Mouse (Mus musculus) limb, embryonic 11.5 days (tissue): ENCODE results near the gene 2410004B18Rik. TPM values are rescaled to one million over a fixed set of nuclear protein-coding genes. Genes with fewer than 3 reads are reported as not detected.

Experiments
- ATAC-seq: fragments of 200-750 bp; cut with Nextera tagmentation; 2 replicates; pipeline ENCODE4 v1.8.0; 2017; ENCODE audit warnings: low read depth; ENCODE audit not compliant: insufficient number of reproducible peaks, low FRiP score, low TSS enrichment
- DNase-seq: peaks from one replicate; pipeline ENCODE4 v3.0.0-alpha.2; 2015; ENCODE audit warnings: low spot score
- H3K27ac ChIP-seq: fragments of 300-500 bp; sonication (generic); replicated peaks from 2 replicates; pipeline ENCODE4 v1.5.1; 2014; ENCODE audit warnings: low read depth, mild to moderate bottlenecking, low read length
- H3K27me3 ChIP-seq: fragments of 300-500 bp; sonication (generic); 2 replicates; pipeline ENCODE4 v1.6.1; 2014; ENCODE audit warnings: mild to moderate bottlenecking, low read length, mixed read lengths; ENCODE audit not compliant: control insufficient read depth, insufficient read depth
- H3K36me3 ChIP-seq: fragments of 300-500 bp; sonication (generic); 2 replicates; pipeline ENCODE4 v1.6.1; 2014; ENCODE audit warnings: mild to moderate bottlenecking, low read length, moderate library complexity, mixed read lengths; ENCODE audit not compliant: control insufficient read depth, insufficient read depth
- H3K4me1 ChIP-seq: fragments of 300-500 bp; sonication (generic); 2 replicates; pipeline ENCODE4 v1.6.1; 2014; ENCODE audit warnings: low read length, mixed read lengths; ENCODE audit not compliant: control insufficient read depth, insufficient read depth
- H3K4me2 ChIP-seq: fragments of 300-500 bp; sonication (generic); 2 replicates; pipeline ENCODE4 v1.6.1; 2014; ENCODE audit warnings: low read depth, mild to moderate bottlenecking, moderate library complexity; ENCODE audit not compliant: severe bottlenecking
- H3K4me3 ChIP-seq: fragments of 300-500 bp; sonication (generic); 2 replicates; pipeline ENCODE4 v1.5.1; 2014; ENCODE audit warnings: low read depth, low read length
- H3K9ac ChIP-seq: fragments of 300-500 bp; sonication (generic); 2 replicates; pipeline ENCODE4 v1.6.1; 2014; ENCODE audit warnings: mild to moderate bottlenecking, low read length
- H3K9me3 ChIP-seq: fragments of 300-500 bp; sonication (generic); 2 replicates; pipeline ENCODE4 v1.6.1; 2016; ENCODE audit warnings: low read length; ENCODE audit not compliant: control insufficient read depth
- WGBS: fragments of 180-500 bp; shearing (Covaris S2); extraction: QIAGEN DNeasy Blood & Tissue Kit; methylation state at CpG from one replicate; pipeline ENCODE4 v1.1.7; 2014; 5-methylcytosine and 5-hydroxymethylcytosine counted together
- polyA plus RNA-seq: library from polyadenylated mRNA; unstranded; fragments of >200 nt; fragmentation: Nextera tagmentation; extraction: Ambion mirVana; gene quantifications from 2 replicates; pipeline ENCODE4 v1.2.1, GENCODE M21; 2014

2410004B18Rik gene
- polyA plus RNA-seq, 1 experiment from 2014 or later: 61.3 TPM

- 35% methylated on average over 5 of the region's 5 CpGs for WGBS
- Histone ChIP-seq H3K4me1 (0 out of 2 replicates have a peak, but pooled peaks cover 2% of the 10 kb centered on the region), H3K27me3 (no peaks in the 10 kb centered on the region), H3K4me2 (0 out of 2 replicates have a peak overlapping the region, but pooled peaks have one; percentile 23), H3K4me3 (no peak overlapping the region), H3K9me3 (no peaks in the 10 kb centered on the region), H3K9ac (no peak overlapping the region), H3K27ac (no peak overlapping the region), H3K36me3 (no peaks in the 10 kb centered on the region)
- DNase-seq (no peak), ATAC-seq (no peak)
Measured at GRCm38 (mm10) chr3:145950815-145951130, 13.0 kb downstream of the 2410004B18Rik start.

- WGBS: 72% methylated on average over 17 of the region's 17 CpGs
Measured at GRCm38 (mm10) chr3:145951287-145952165, 13.7 kb downstream of the 2410004B18Rik start.

DNA sequence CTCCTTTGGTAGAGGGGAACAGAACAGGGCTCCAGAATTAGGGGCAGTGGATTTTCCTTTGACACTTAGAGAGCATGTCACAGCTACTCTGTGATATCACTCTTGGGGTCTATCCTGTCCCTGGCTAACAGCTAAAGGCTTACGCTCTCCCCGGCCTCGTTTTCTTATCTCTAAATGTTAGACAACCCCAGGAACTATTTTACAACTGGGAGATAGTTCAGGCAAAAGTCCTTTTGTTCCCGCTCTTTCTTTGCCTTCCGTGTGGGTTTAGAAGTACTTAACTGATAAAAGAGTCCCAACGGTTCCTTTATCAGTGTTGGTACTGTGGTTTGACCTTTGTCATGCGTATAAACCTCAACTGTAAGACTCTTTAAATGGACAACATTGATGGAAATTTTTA is 15.1 kb downstream of the 2410004B18Rik start:
- H3K27ac ChIP-seq: no peak overlapping the region
- no peak overlapping the region for H3K9ac ChIP-seq
- H3K36me3 ChIP-seq: no peaks in the 10 kb centered on the region
- 0 out of 2 replicates have a peak, but pooled peaks cover 2% of the 10 kb centered on the region for H3K4me1 ChIP-seq
- ATAC-seq (no peak), DNase-seq (no peak)
- H3K27me3 ChIP-seq: no peaks in the 10 kb centered on the region
- H3K4me3 ChIP-seq: no peak overlapping the region
- WGBS: 86% methylated on average over 7 of the region's 7 CpGs
- H3K4me2 ChIP-seq: no peak overlapping the region
- no peaks in the 10 kb centered on the region for H3K9me3 ChIP-seq

More at GRCm38 (mm10) chr3:145951287-145952165, 13.7 kb downstream of the 2410004B18Rik start:
- no peak overlapping the region for H3K9ac ChIP-seq
- H3K4me1 ChIP-seq: 0 out of 2 replicates have a peak, but pooled peaks cover 2% of the 10 kb centered on the region
- H3K4me3 ChIP-seq: no peak overlapping the region
- DNase-seq (no peak), ATAC-seq (no peak)
- no peaks in the 10 kb centered on the region for H3K9me3 ChIP-seq
- H3K4me2 ChIP-seq: no peak overlapping the region
- no peaks in the 10 kb centered on the region for H3K36me3 ChIP-seq
- no peaks in the 10 kb centered on the region for H3K27me3 ChIP-seq
- no peak overlapping the region for H3K27ac ChIP-seq

DNA sequence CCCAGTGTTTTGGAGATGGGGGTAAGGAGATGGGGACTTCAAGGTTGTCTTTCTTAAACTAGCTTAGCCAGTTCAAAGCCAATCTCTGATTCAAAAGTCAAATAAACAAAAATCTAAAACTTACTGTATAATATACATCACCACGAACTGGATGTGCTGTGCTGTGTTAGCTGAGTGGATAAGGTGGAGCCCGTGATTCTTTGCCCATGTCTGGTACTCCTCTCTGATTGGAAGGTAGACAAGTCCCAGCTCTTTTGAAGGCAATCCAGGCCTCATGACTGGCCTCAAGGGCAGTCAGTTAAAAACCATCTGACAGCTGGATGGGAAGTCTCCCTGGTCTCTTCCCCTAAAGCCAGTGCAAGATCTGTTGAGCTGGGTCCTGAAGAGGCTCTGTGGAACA is 15.6 kb downstream of the 2410004B18Rik start:
- H3K9me3 ChIP-seq: no peaks in the 10 kb centered on the region
- no peak for ATAC-seq
- H3K4me1 ChIP-seq: 0 out of 2 replicates have a peak, but pooled peaks cover 2% of the 10 kb centered on the region
- DNase-seq: no peak
- H3K27me3 ChIP-seq: no peaks in the 10 kb centered on the region
- 84% methylated on average over 2 of the region's 2 CpGs for WGBS
- no peak overlapping the region for H3K4me3 ChIP-seq
- H3K27ac ChIP-seq: no peak overlapping the region
- H3K36me3 ChIP-seq: no peaks in the 10 kb centered on the region
- no peak overlapping the region for H3K9ac ChIP-seq
- no peak overlapping the region for H3K4me2 ChIP-seq

GRCm38 (mm10) chr3:145959824-145960223 is 22.0 kb downstream of the 2410004B18Rik start:
- no peak for ATAC-seq
- Histone ChIP-seq H3K27ac (no peak overlapping the region), H3K4me1 (peaks cover 9% of the 10 kb centered on the region; the same call in 1 of the 2 replicates), H3K4me3 (no peak overlapping the region), H3K36me3 (no peaks in the 10 kb centered on the region), H3K27me3 (peaks cover 18% of the 10 kb centered on the region), H3K9me3 (no peaks in the 10 kb centered on the region), H3K9ac (no peak overlapping the region), H3K4me2 (no peak overlapping the region)
- DNase-seq: no peak
- 63% methylated on average over 1 of the region's 1 CpGs for WGBS

- Histone ChIP-seq H3K4me3 (no peak overlapping the region), H3K4me1 (peaks cover 9% of the 10 kb centered on the region; the same call in 1 of the 2 replicates), H3K9me3 (no peaks in the 10 kb centered on the region), H3K27me3 (peaks cover 18% of the 10 kb centered on the region), H3K9ac (no peak overlapping the region), H3K4me2 (no peak overlapping the region), H3K27ac (no peak overlapping the region), H3K36me3 (no peaks in the 10 kb centered on the region)
- no peak for ATAC-seq
- WGBS: 12% methylated on average over 9 of the region's 9 CpGs
- no peak for DNase-seq
Measured at GRCm38 (mm10) chr3:145962411-145962810, 24.6 kb downstream of the 2410004B18Rik start.

GRCm38 (mm10) chr3:145963101-145964017 is 25.5 kb downstream of the 2410004B18Rik start:
- Histone ChIP-seq H3K9me3 (no peaks in the 10 kb centered on the region), H3K4me1 (peaks cover 9% of the 10 kb centered on the region; the same call in 1 of the 2 replicates), H3K27ac (no peak overlapping the region), H3K4me2 (0 out of 2 replicates have a peak overlapping the region, but pooled peaks have one; percentile 20), H3K4me3 (no peak overlapping the region), H3K9ac (no peak overlapping the region), H3K27me3 (peaks cover 18% of the 10 kb centered on the region), H3K36me3 (no peaks in the 10 kb centered on the region)
- WGBS: 10% methylated on average over 31 of the region's 31 CpGs
- ATAC-seq (no peak), DNase-seq (peak; percentile 56)

DNA sequence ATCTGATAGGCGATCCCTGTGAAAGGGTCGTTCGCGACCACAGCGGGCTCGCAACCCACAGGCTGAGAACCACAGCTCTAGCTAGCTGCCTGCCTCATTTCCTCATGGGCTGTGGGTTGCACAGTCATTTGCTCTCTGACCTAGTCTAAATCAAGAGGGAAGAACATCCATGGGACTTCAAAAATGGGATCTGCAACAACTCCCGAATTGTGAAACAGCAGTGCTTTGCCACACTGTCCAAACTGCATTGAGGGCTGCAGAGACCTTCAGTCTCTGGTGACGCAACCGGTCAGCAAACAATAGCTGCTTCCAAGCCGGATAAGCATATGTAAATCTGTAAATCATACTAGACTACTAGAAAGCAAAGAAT is 26.2 kb downstream of the 2410004B18Rik start:
- WGBS: 20% methylated on average over 10 of the region's 10 CpGs
- Histone ChIP-seq H3K9me3 (no peaks in the 10 kb centered on the region), H3K9ac (no peak overlapping the region), H3K27me3 (peaks cover 18% of the 10 kb centered on the region), H3K4me1 (peaks cover 9% of the 10 kb centered on the region; the same call in 1 of the 2 replicates), H3K4me3 (no peak overlapping the region), H3K27ac (no peak overlapping the region), H3K36me3 (no peaks in the 10 kb centered on the region), H3K4me2 (peak overlapping the region; percentile 17; the same call in 1 of the 2 replicates)
- DNase-seq: peak; percentile 43
- ATAC-seq: no peak
